ENCODE assay signal across 9 mouse cellular contexts in the genomic region with DNA sequence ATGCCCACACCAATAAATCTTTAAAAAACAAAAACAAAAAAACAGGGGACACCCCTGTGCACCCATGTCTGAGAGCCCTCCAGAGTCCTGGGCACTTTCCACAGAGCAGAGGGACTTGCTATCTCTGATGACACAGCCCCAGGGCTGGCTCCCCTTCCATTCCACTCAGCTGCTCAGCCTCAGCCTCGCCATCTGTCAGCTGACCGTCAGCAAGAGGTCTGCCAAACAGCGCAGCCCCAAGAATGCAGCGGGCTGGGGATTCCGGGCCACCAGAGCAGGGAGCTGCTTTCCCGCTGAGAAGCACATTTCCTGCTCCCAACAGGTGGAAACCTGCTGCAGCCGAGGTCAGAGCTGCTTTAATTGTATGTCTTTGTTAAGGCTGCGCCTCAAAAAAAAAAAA.
DNase-seq lines count a peak whose midpoint lies in the region; ATAC-seq and TF ChIP-seq lines count a peak whose summit lies in the region.
"Had no signal": no experiment of that assay in that cellular context is flagged by ENCODE, and none has a peak within 500 bp of the region (broad histone marks: within the 10 kb centered on the region; RNA-seq: fewer than 3 reads in every experiment).

No protein-coding gene starts in this region.

- intact Hi-C loops in gastrocnemius, postnatal 14 days (cut with DNase I; ENCODE audit: low total_unique reads), result loop anchor here (2.0 kb wide), 1 partner anchor 68 kb away; no protein-coding TSS in a partner anchor

- 0 out of 2 replicates have a peak overlapping the region, but pooled peaks have one; percentile 12 for H3K9ac ChIP-seq in heart, embryonic 12.5 days
- H3K9ac ChIP-seq in lung, postnatal 0 days (replicated peaks; ENCODE audit: low read depth), result no peak overlapping the region
- H3K9ac ChIP-seq: embryonic facial prominence, embryonic 13.5 days had no signal

- 6% methylated on average over 8 of the region's 8 CpGs for WGBS in heart, embryonic 12.5 days
- WGBS in lung, postnatal 0 days, result 12% methylated on average over 8 of the region's 8 CpGs

- no peak overlapping the region for H3K4me3 ChIP-seq in heart, embryonic 12.5 days
- H3K4me3 ChIP-seq in lung, postnatal 0 days (ENCODE audit: low read depth, low read length), result no peak overlapping the region
- H3K4me3 ChIP-seq: embryonic facial prominence, embryonic 13.5 days had no signal

- no peaks in the 10 kb centered on the region for H3K9me3 ChIP-seq in heart, embryonic 12.5 days (replicated peaks)
- H3K9me3 ChIP-seq in lung, postnatal 0 days (ENCODE audit: low read length), result no peaks in the 10 kb centered on the region
- H3K9me3 ChIP-seq: embryonic facial prominence, embryonic 13.5 days had no signal

- no peaks in the 10 kb centered on the region for H3K36me3 ChIP-seq in heart, embryonic 12.5 days
- H3K36me3 ChIP-seq in lung, postnatal 0 days (ENCODE audit: insufficient read depth, low read length), result no peaks in the 10 kb centered on the region
- H3K36me3 ChIP-seq: embryonic facial prominence, embryonic 13.5 days had no signal

- H3K4me2 ChIP-seq in heart, embryonic 12.5 days, result no peak overlapping the region
- H3K4me2 ChIP-seq in lung, postnatal 0 days (replicated peaks; ENCODE audit: low read depth, low read length), result no peak overlapping the region
- H3K4me2 ChIP-seq: embryonic facial prominence, embryonic 13.5 days had no signal

- no peaks in the 10 kb centered on the region for H3K27me3 ChIP-seq in heart, embryonic 12.5 days (replicated peaks)
- no peaks in the 10 kb centered on the region for H3K27me3 ChIP-seq in lung, postnatal 0 days (replicated peaks; ENCODE audit: insufficient read depth, low read length)

- TF ChIP-seq CTCF in lung, postnatal 0 days (IDR thresholded peaks at IDR 0.05), result no peak

- peak; percentile 58 for ATAC-seq in heart, embryonic 12.5 days (ENCODE audit: insufficient number of reproducible peaks, low FRiP score)
- ATAC-seq in lung, postnatal 0 days, result peak; percentile 47

- peaks cover 59% of the 10 kb centered on the region for H3K4me1 ChIP-seq in heart, embryonic 12.5 days (replicated peaks)
- H3K4me1 ChIP-seq in lung, postnatal 0 days (ENCODE audit: insufficient read depth, low read depth, low read length), result 0 out of 2 replicates have a peak, but pooled peaks cover 3% of the 10 kb centered on the region

- no peak for TF ChIP-seq EP300 in lung, postnatal 0 days (IDR thresholded peaks at IDR 0.05)

- peak; percentile 56 for DNase-seq in gastrocnemius, postnatal 14 days
- no peak for DNase-seq in gastrocnemius, adult 8-10 months (ENCODE audit: low spot score in 2 of 2)
- DNase-seq in cerebellum, postnatal 25 days, result peak; percentile 48 to 66
- peak; percentile 72 for DNase-seq in lung, postnatal 0 days (ENCODE audit: low spot score)
- DNase-seq in thymus, postnatal 0 days (ENCODE audit: low spot score), result no peak
- no peak for DNase-seq in layer of hippocampus, postnatal 25 days (ENCODE audit: extremely low spot score in 1 of 2, low spot score in 1 of 2)
- no peak for DNase-seq in testis, postnatal 10 days (ENCODE audit: low spot score)

- peak overlapping the region; percentile 19 for H3K27ac ChIP-seq in heart, embryonic 12.5 days (ENCODE audit: poor library complexity, severe bottlenecking)
- H3K27ac ChIP-seq in lung, postnatal 0 days (ENCODE audit: low read length), result no peak overlapping the region
- H3K27ac ChIP-seq: embryonic facial prominence, embryonic 13.5 days had no signal

Comparison
In these comparisons a context has a peak if more than half of its experiments do, and no peak if none do; other contexts are left out.
1. DNase-seq: peak in gastrocnemius, postnatal 14 days (single experiment), cerebellum, postnatal 25 days (2 of 2) and lung, postnatal 0 days (single experiment); none in gastrocnemius, adult 8-10 months (0 of 2), thymus, postnatal 0 days (single experiment), layer of hippocampus, postnatal 25 days (0 of 2) and testis, postnatal 10 days (single experiment).